Mouse (Mus musculus): ENCODE measurements around the gene Rnf8. TPM values are rescaled to one million over a fixed set of nuclear protein-coding genes. Genes with fewer than 3 reads are reported as not detected.

The Rnf8 gene
- polyA plus RNA-seq, 1 experiment from 2014 or later: 82.5 TPM

Small RNAs within 50 kb of the gene (microRNA-seq; reads per million reads assigned to microRNA genes)
- not detected for gene Mir7667

Other genes starting within 250 kb of the Rnf8 start
- gene Pim1, start 124.0 kb upstream of the Rnf8 start, polyA plus RNA-seq (2015; fragmentation: Nextera tagmentation; extraction: Ambion mirVana): 7.2 and 8.2 TPM in 2 replicates
- not detected in 2 replicates for gene Gm17657, start 65.2 kb upstream of the Rnf8 start, polyA plus RNA-seq (2015; fragmentation: Nextera tagmentation; extraction: Ambion mirVana)
- 26.5 and 33.2 TPM in 2 replicates for gene Tbc1d22b, start 65.0 kb upstream of the Rnf8 start, polyA plus RNA-seq (2015; fragmentation: Nextera tagmentation; extraction: Ambion mirVana)
- gene Tmem217, start 62.4 kb upstream of the Rnf8 start, polyA plus RNA-seq (2015; fragmentation: Nextera tagmentation; extraction: Ambion mirVana): 0.76 and 1.0 TPM in 2 replicates
- gene Gm28043, start 86 bp downstream of the Rnf8 start, polyA plus RNA-seq (2015; fragmentation: Nextera tagmentation; extraction: Ambion mirVana): 1.8 and 2.3 TPM in 2 replicates
- gene Cmtr1, start 45.8 kb downstream of the Rnf8 start, polyA plus RNA-seq (2015; fragmentation: Nextera tagmentation; extraction: Ambion mirVana): 106 and 117 TPM in 2 replicates
- 9.3 and 11.1 TPM in 2 replicates for gene Ccdc167, start 102.3 kb downstream of the Rnf8 start, polyA plus RNA-seq (2015; fragmentation: Nextera tagmentation; extraction: Ambion mirVana)

All from hindbrain, embryonic 16.5 days (tissue).